Comparison of ENCODE assay signal across 17 mouse cellular contexts in genomic region chr11:93984619-93985018, GRCm38 (mm10). TPM values are rescaled to one million over a fixed set of nuclear protein-coding genes. Genes with fewer than 3 reads are reported as not detected.
DNase-seq lines count a peak whose midpoint lies in the region; ATAC-seq lines count a peak whose summit lies in the region.
"Had no signal": no experiment of that assay in that cellular context is flagged by ENCODE, and none has a peak within 500 bp of the region (broad histone marks: within the 10 kb centered on the region; RNA-seq: fewer than 3 reads in every experiment).

No protein-coding gene starts in this region.

- DNase-seq in spleen, postnatal 36 days (ENCODE audit: low spot score in 2 of 2): peak; percentile 54 to 69
- DNase-seq in spleen, postnatal 4 days (ENCODE audit: low spot score in 2 of 2): no peak
- no peak for DNase-seq in kidney, adult 11 months
- DNase-seq in testis, postnatal 14 days (ENCODE audit: low spot score): no peak
- DNase-seq: adrenal gland, postnatal 10 days; cerebellum, adult 2 months; cerebellum, postnatal 10 days; forebrain, postnatal 0 days; gastrocnemius, postnatal 36 days; heart, adult 18-20 months; heart, postnatal 14 days had no signal

- peak; percentile 31; the same call in 1 of the 2 replicates for ATAC-seq in granulocyte monocyte progenitor cell, adult 5-6 weeks (replicated peaks; ENCODE audit: poor library complexity, severe bottlenecking)
- ATAC-seq in neutrophil, adult 5-6 weeks (ENCODE audit: extremely low read depth, insufficient number of reproducible peaks, low FRiP score, poor library complexity, severe bottlenecking): peak; percentile 57
- ATAC-seq: CD4-positive, CD25-positive, alpha-beta regulatory T cell, adult 4 months; forebrain, embryonic 13.5 days; forebrain, postnatal 0 days; hindbrain, postnatal 0 days had no signal

RNA-seq across cellular contexts. Expression of gene Spag9, which starts 11.3 kb away (rescaled TPM):
- total RNA-seq in granulocyte monocyte progenitor cell, adult 5-6 weeks (2014; fragmentation: Nextera tagmentation): 25.3 and 42.8 TPM in 2 replicates
- total RNA-seq in granulocyte monocyte progenitor cell, adult 5-6 weeks (2017): 51.1 and 59.8 TPM in 2 replicates
- 180 and 187 TPM in 2 replicates for total RNA-seq in neutrophil, adult 5-6 weeks (2017)

RNA-seq across cellular contexts. Expression of gene Nme1, which starts 16.3 kb away (rescaled TPM):
- 78.3 and 96.2 TPM in 2 replicates for total RNA-seq in granulocyte monocyte progenitor cell, adult 5-6 weeks (2014; fragmentation: Nextera tagmentation)
- total RNA-seq in granulocyte monocyte progenitor cell, adult 5-6 weeks (2017): 178 and 237 TPM in 2 replicates
- 10.5 and 22.0 TPM in 2 replicates for total RNA-seq in neutrophil, adult 5-6 weeks (2017)

RNA-seq across cellular contexts. Expression of gene Gm20390, which starts 16.5 kb away (rescaled TPM):
- total RNA-seq in granulocyte monocyte progenitor cell, adult 5-6 weeks (2014; fragmentation: Nextera tagmentation): 112 and 180 TPM in 2 replicates
- total RNA-seq in granulocyte monocyte progenitor cell, adult 5-6 weeks (2017): not detected in 2 replicates
- 5.3 and 10.9 TPM in 2 replicates for total RNA-seq in neutrophil, adult 5-6 weeks (2017)
- total RNA-seq: hematopoietic stem cell, adult 5-6 weeks had no signal

RNA-seq across cellular contexts. Expression of gene Nme2, which starts 28.6 kb away (rescaled TPM):
- total RNA-seq in granulocyte monocyte progenitor cell, adult 5-6 weeks (2014; fragmentation: Nextera tagmentation): 640 and 684 TPM in 2 replicates
- total RNA-seq in granulocyte monocyte progenitor cell, adult 5-6 weeks (2017): 250 and 253 TPM in 2 replicates
- 40.9 and 60.4 TPM in 2 replicates for total RNA-seq in neutrophil, adult 5-6 weeks (2017)

Comparison
In these comparisons a context has a peak if more than half of its experiments do, and no peak if none do; other contexts are left out.
1. DNase-seq: peak in spleen, postnatal 36 days (2 of 2); none in spleen, postnatal 4 days (0 of 2), kidney, adult 11 months (single experiment) and testis, postnatal 14 days (single experiment).